Mouse (Mus musculus): ENCODE results near the gene Kif11. TPM values are rescaled to one million over a fixed set of nuclear protein-coding genes. Genes with fewer than 3 reads are reported as not detected.

Gene Kif11
- polyA plus RNA-seq, 1 experiment from 2014 or later: 48.6 TPM

DNA sequence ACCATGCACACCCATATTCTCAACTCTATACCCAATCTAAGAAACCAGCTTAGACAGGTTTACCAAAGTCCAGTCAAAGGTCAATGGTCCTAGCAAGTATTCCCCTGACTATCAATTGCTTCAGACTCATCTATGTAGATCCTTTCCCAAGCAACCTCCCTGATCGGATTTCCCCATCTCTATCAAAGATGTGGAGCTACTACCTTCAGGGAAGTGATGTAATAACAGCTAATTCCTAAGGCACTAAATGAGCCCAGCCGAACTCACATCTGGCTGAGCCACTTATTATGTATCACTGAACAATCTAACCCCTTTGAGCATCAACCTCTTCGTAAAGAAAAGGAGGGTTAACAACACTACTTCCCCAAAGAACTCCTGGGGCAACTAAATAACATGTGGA is 23.4 kb upstream of the Kif11 start:
- WGBS: 93% methylated on average over 3 of the region's 3 CpGs
- no peak overlapping the region for H3K4me3 ChIP-seq (replicated peaks)
- H3K9me3 ChIP-seq: no peaks in the 10 kb centered on the region
- no peak overlapping the region for H3K9ac ChIP-seq
- no peak overlapping the region for H3K4me2 ChIP-seq
- no peaks in the 10 kb centered on the region for H3K4me1 ChIP-seq
- ATAC-seq (ENCODE audit: insufficient read depth, low FRiP score, low read depth): no peak
- H3K36me3 ChIP-seq: peaks cover 9% of the 10 kb centered on the region; the same call in 1 of the 2 replicates
- H3K27ac ChIP-seq: no peak overlapping the region
- H3K27me3 ChIP-seq (replicated peaks): no peaks in the 10 kb centered on the region

DNA sequence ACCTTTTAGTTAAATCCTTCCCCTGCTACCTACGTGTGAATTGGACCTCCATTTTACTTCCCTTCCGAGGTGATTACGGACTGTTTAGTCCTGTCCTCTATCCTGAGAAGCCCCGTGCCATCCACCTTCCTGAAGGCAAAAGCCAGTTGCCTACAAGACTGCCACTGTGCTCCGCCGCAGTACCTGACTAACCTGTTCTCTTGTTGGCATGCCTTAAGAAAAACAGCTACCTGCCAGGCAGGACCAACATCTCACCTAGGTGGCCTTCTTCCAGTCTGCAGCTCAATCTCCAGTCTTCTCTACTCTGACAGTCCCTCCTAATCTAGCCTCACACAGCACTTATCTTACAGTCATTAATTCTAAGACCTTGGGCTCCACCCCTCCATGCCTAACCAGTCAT is 22.9 kb upstream of the Kif11 start:
- peaks cover 9% of the 10 kb centered on the region; the same call in 1 of the 2 replicates for H3K36me3 ChIP-seq
- no peaks in the 10 kb centered on the region for H3K9me3 ChIP-seq
- H3K4me1 ChIP-seq: no peaks in the 10 kb centered on the region
- WGBS: 88% methylated on average over 6 of the region's 6 CpGs
- no peak overlapping the region for H3K9ac ChIP-seq
- no peak for ATAC-seq (ENCODE audit: insufficient read depth, low FRiP score, low read depth)
- H3K27ac ChIP-seq: no peak overlapping the region
- no peaks in the 10 kb centered on the region for H3K27me3 ChIP-seq (replicated peaks)
- H3K4me3 ChIP-seq (replicated peaks): no peak overlapping the region
- H3K4me2 ChIP-seq: no peak overlapping the region

DNA sequence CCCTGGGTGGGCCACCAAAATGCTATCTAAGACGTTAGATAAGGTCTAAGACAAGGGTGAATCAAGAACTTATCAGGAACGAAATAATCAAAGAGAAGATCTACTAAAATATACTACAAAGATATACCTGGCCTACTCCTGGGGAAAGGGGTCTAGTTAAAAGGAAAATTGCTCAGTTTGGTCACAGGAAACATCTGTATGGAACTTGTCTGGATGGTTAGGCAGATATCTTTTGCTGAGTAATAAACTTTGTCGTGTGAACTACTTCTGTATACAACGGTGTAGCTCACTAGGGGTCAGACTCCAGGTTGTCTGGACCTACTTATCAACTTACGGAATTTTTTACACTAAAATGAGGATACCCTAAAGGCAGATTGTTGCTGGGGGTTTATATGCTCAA is 16.2 kb upstream of the Kif11 start:
- H3K9me3 ChIP-seq: no peaks in the 10 kb centered on the region
- ATAC-seq (ENCODE audit: insufficient read depth, low FRiP score, low read depth): no peak
- no peaks in the 10 kb centered on the region for H3K36me3 ChIP-seq
- H3K27ac ChIP-seq: no peak overlapping the region
- H3K4me2 ChIP-seq: no peak overlapping the region
- no peaks in the 10 kb centered on the region for H3K27me3 ChIP-seq (replicated peaks)
- no peaks in the 10 kb centered on the region for H3K4me1 ChIP-seq
- 45% methylated on average over 5 of the region's 5 CpGs for WGBS
- no peak overlapping the region for H3K4me3 ChIP-seq (replicated peaks)
- no peak overlapping the region for H3K9ac ChIP-seq

DNA sequence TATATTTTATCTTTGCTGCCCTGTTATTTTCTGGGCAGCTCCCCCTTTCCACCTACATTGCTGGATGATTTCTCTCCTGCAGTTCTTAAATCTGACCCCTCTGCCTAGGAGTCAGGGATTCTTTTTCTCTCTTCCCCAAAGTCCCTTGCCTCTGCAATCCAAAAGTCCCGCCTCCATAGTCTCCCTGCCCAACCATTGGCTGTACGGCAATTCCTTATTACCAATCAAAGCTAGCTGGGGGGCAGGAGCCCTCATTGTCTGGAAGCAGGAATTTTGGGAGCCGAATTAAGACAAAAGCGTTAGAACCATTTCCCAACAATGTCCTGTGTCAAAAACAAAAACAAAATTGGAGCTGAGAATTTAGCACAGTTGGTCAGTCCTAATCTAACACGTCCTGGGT is 13.7 kb upstream of the Kif11 start:
- Histone ChIP-seq H3K27me3 (replicated peaks) (no peaks in the 10 kb centered on the region), H3K9me3 (no peaks in the 10 kb centered on the region), H3K27ac (no peak overlapping the region), H3K4me1 (no peaks in the 10 kb centered on the region), H3K4me3 (replicated peaks) (no peak overlapping the region), H3K4me2 (no peak overlapping the region), H3K36me3 (no peaks in the 10 kb centered on the region), H3K9ac (no peak overlapping the region)
- ATAC-seq (ENCODE audit: insufficient read depth, low FRiP score, low read depth): no peak
- WGBS: 45% methylated on average over 5 of the region's 5 CpGs

DNA sequence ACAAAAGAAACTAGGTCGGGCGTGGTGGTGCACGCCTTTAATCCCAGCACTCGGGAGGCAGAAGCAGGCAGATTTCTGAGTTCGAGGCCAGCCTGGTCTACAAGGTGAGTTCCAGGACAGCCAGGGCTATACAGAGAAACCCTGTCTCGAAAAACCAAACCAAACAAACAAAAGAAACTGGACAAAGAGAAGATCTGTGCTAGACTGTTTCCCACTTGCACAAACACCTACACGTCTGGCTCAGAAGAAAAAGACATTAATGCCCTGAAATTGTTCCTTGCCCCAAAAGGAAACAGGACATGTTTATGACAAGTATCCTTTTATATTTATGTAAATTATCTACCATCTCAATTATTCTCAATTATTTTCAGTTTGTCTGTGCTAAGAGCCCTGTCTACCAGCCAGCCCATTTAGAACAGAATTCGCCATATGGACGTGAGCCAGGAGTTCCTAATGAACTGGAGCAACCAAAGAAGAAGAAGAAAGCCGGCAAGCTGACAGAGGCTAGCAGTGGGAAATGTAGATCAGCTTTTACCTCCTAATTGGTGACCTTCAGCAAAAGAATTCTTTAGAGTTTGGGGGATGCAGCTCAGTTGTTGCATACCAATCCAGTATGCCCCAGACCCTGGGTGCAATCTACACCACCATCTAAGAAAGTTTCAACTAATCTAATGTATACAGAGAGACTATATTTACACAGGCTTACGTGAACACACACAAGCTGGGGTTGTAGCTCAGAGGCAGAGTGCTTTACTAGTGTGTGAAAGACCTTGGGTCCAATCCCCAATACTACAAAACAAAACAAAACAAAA is 12.9 kb upstream of the Kif11 start:
- WGBS: 65% methylated on average over 11 of the region's 11 CpGs
- no peak overlapping the region for H3K9ac ChIP-seq
- H3K27me3 ChIP-seq (replicated peaks): no peaks in the 10 kb centered on the region
- no peak; the same call in 1 of the 2 replicates for ATAC-seq (ENCODE audit: insufficient read depth, low FRiP score, low read depth)
- no peak overlapping the region for H3K4me3 ChIP-seq (replicated peaks)
- H3K4me2 ChIP-seq: no peak overlapping the region
- H3K4me1 ChIP-seq: no peaks in the 10 kb centered on the region
- no peaks in the 10 kb centered on the region for H3K36me3 ChIP-seq
- no peaks in the 10 kb centered on the region for H3K9me3 ChIP-seq
- H3K27ac ChIP-seq: no peak overlapping the region

DNA sequence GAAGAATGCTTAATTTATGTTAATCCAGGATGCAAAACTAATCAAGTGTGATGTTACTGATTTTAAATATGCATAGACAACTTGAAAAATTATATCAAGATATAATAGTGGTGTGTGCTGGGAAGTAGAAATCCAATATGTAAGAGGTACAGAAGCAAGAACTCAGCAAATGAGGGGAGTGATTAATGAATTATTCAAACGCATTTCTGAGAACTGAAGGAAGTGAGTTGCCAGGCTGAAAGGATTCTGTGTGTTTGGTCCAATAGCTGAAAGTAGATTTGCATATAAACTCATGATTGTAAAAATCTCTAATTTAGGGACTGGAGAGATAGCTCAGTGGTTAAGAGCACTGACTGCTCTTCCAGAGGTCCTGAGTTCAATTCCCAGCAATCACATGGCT is 7.2 kb upstream of the Kif11 start:
- H3K27ac ChIP-seq: no peak overlapping the region
- H3K9ac ChIP-seq: no peak overlapping the region
- ATAC-seq (ENCODE audit: insufficient read depth, low FRiP score, low read depth): no peak
- WGBS: 63% methylated on average over 1 of the region's 1 CpGs
- no peak overlapping the region for H3K4me2 ChIP-seq
- no peaks in the 10 kb centered on the region for H3K4me1 ChIP-seq
- H3K27me3 ChIP-seq (replicated peaks): no peaks in the 10 kb centered on the region
- no peaks in the 10 kb centered on the region for H3K36me3 ChIP-seq
- H3K9me3 ChIP-seq: no peaks in the 10 kb centered on the region
- H3K4me3 ChIP-seq (replicated peaks): no peak overlapping the region

DNA sequence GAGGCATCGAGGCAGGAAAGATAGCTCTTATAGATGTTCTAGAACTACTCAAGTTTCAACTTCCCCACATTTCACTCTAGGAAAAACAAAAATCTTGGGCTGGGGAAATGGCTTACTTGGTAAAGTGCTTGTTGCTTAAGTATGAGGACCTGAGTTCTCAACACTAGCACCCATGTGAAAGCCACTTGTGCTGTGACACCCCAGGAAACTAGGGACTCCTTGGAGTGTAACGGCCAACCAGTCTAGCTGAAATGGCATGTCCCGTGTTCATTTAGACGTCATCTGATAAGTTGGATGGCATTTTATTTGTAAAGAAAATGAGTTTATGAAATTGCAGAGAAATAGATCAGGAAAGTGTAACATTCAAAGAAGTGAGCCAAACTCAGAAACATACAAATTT is 6.3 kb upstream of the Kif11 start:
- H3K9ac ChIP-seq: no peak overlapping the region
- H3K4me1 ChIP-seq: no peaks in the 10 kb centered on the region
- ATAC-seq (ENCODE audit: insufficient read depth, low FRiP score, low read depth): no peak
- no peak overlapping the region for H3K27ac ChIP-seq
- no peaks in the 10 kb centered on the region for H3K27me3 ChIP-seq (replicated peaks)
- no peaks in the 10 kb centered on the region for H3K36me3 ChIP-seq
- no peak overlapping the region for H3K4me3 ChIP-seq (replicated peaks)
- 83% methylated on average over 4 of the region's 4 CpGs for WGBS
- no peaks in the 10 kb centered on the region for H3K9me3 ChIP-seq
- no peak overlapping the region for H3K4me2 ChIP-seq

DNA sequence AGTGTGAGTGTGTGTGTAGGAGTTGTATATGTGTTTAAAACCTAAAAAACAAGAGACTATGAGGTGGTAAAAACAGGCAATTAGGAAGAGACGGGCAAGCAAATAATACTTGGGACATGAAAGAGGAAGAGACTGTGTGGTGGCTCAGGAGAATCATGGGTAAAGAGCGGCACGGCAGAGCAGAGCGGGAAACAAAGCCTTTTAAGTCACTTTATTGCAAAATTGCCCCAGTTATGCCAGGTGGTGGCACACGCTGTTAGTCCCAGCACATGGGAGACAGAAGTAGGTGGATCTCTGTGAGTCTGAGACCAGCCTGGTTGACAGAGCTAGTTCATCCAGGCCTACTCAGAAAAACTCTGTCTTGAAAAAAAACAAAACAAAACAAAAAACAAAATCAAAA is 5.8 kb upstream of the Kif11 start:
- H3K27ac ChIP-seq: no peak overlapping the region
- H3K4me2 ChIP-seq: no peak overlapping the region
- no peak overlapping the region for H3K9ac ChIP-seq
- no peak for ATAC-seq (ENCODE audit: insufficient read depth, low FRiP score, low read depth)
- no peaks in the 10 kb centered on the region for H3K9me3 ChIP-seq
- no peaks in the 10 kb centered on the region for H3K36me3 ChIP-seq
- no peaks in the 10 kb centered on the region for H3K4me1 ChIP-seq
- no peak overlapping the region for H3K4me3 ChIP-seq (replicated peaks)
- H3K27me3 ChIP-seq (replicated peaks): no peaks in the 10 kb centered on the region
- 84% methylated on average over 5 of the region's 5 CpGs for WGBS

DNA sequence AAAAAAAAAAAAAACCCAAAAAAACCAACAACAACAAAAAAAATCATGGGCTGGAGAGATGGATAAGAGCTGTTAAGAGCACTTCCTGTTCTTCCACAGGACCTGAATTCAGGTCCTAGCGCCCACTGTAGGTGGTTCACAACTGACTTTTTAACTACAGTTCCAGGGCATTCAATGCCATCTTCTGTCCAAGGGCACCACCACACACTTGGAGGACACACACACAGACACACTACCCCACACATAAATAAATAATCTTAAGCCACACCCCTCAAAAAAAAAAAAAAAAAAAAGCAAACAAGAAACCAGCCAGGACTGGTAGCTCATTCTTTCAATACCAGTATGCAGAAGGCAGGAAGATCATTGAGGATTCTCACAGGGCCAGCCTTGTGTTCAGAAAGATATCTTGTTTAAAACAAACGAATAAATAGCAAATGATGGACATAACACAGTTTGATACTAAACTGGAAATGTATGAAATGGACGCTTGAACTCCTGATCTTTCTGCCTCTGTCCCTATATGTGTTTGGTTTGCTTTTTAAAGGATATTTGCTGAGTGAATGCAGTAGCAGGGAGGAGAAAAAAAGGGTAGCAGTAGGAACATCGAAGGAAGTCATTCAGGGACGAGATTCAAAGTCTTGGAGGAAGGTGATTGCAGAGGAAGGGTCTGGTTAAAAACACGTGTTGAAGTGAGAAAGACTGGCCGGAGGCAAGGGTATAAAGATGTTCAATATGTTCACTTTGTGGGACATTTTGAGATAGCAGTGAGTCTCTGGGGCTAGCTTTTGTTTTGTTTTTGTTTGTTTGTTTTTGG is 1.1 kb upstream of the Kif11 start:
- H3K9ac ChIP-seq: peak overlapping the region; percentile 76
- peak overlapping the region; percentile 66 for H3K4me2 ChIP-seq
- ATAC-seq (ENCODE audit: insufficient read depth, low FRiP score, low read depth): no peak
- no peaks in the 10 kb centered on the region for H3K36me3 ChIP-seq
- no peaks in the 10 kb centered on the region for H3K9me3 ChIP-seq
- peak overlapping the region; percentile 98 for H3K27ac ChIP-seq
- peak overlapping the region; percentile 83 for H3K4me3 ChIP-seq (replicated peaks)
- H3K4me1 ChIP-seq: 0 out of 2 replicates have a peak, but pooled peaks cover 3% of the 10 kb centered on the region
- H3K27me3 ChIP-seq (replicated peaks): no peaks in the 10 kb centered on the region
- 20% methylated on average over 7 of the region's 7 CpGs for WGBS

DNA sequence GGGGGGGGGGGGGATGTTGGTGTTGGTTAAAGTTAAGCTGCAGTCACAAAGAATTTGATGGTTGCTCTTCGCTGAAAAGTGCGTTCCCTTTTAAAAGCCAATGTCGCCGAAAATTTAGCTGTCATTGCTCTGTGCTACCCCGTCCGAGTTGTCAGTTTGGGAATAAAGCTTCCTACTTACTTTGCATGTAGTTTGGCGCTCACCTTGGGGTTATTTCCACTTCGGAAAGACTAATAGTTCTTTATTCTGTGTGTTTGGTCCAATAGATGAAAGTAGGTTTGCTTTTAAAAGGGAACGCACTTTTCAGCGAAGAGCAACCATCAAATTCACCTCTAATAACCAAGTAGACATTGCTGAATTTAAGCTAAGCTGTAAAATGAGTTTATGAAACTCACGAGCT is 638 bp downstream of the Kif11 start:
- 0 out of 2 replicates have a peak, but pooled peaks cover 3% of the 10 kb centered on the region for H3K4me1 ChIP-seq
- H3K4me3 ChIP-seq (replicated peaks): peak overlapping the region; percentile 83
- no peaks in the 10 kb centered on the region for H3K27me3 ChIP-seq (replicated peaks)
- no peaks in the 10 kb centered on the region for H3K36me3 ChIP-seq
- peak overlapping the region; percentile 98; the same call in 1 of the 2 replicates for H3K27ac ChIP-seq
- H3K9ac ChIP-seq: peak overlapping the region; percentile 51; the same call in 1 of the 2 replicates
- under 1% methylated on average over 11 of the region's 11 CpGs for WGBS
- H3K9me3 ChIP-seq: no peaks in the 10 kb centered on the region
- ATAC-seq (ENCODE audit: insufficient read depth, low FRiP score, low read depth): no peak
- H3K4me2 ChIP-seq: peak overlapping the region; percentile 66

DNA sequence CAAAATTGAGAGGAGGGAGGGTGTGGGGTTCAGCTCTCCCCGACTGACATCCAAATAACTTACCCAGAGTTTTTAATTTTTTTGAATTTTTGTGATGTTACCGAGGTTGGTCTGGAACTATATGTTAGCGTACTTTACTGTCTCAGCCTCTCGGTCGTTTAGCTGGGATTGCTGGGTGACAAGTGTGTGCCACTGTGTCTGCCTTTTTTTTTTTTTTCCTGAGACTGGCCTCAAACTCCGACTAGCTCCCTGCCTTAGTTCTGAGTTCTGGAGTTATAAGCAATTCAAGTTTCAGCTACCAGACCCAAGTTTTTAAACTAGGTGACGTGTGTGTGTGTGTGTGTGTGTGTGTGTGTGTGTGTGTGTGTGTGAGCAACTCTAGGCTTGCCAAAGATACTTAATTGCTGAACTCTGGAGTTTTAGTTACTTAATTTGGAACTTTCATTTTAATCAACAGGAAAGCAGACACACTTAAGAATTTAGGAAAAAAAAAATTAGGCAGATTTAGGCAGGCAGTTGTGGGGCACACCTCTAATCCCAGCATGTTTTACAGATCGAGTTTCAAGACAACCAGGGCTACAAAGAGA is 1.3 kb downstream of the Kif11 start:
- ATAC-seq (ENCODE audit: insufficient read depth, low FRiP score, low read depth): no peak
- H3K4me1 ChIP-seq: 0 out of 2 replicates have a peak, but pooled peaks cover 3% of the 10 kb centered on the region
- WGBS: 11% methylated on average over 8 of the region's 8 CpGs

DNA sequence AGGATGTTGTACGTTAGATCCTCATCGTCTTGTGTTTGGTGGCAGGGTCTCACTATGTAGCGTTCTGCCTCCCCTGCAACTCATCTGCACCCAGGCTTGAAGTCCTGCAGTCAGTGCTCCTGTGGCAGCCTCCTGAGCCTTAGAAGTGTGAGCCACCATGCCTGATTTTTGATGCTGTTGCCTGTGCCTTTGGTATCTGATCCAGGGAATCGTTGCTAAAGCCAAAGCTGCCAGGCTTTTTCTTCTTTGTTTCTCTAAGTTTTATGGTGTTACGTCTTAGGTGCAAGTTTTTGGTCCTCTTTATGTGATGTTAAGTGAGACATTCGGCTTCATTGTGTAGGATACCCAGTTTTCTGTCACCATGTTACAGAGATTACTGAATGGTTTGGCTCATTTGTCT is 2.6 kb downstream of the Kif11 start:
- Histone ChIP-seq H3K9ac (no peak overlapping the region), H3K4me2 (no peak overlapping the region)
- ATAC-seq (ENCODE audit: insufficient read depth, low FRiP score, low read depth): no peak

More for the DNA sequence above, 1.3 kb downstream of the Kif11 start:
- Histone ChIP-seq H3K4me2 (peak overlapping the region; percentile 66), H3K9me3 (no peaks in the 10 kb centered on the region), H3K36me3 (no peaks in the 10 kb centered on the region), H3K9ac (no peak overlapping the region), H3K27me3 (replicated peaks) (no peaks in the 10 kb centered on the region), H3K4me3 (replicated peaks) (peak overlapping the region; percentile 83), H3K27ac (no peak overlapping the region)

More for the DNA sequence above, 2.6 kb downstream of the Kif11 start:
- Histone ChIP-seq H3K4me3 (replicated peaks) (no peak overlapping the region), H3K27ac (no peak overlapping the region), H3K4me1 (0 out of 2 replicates have a peak, but pooled peaks cover 3% of the 10 kb centered on the region), H3K36me3 (no peaks in the 10 kb centered on the region), H3K9me3 (no peaks in the 10 kb centered on the region), H3K27me3 (replicated peaks) (no peaks in the 10 kb centered on the region)
- WGBS: 81% methylated on average over 6 of the region's 6 CpGs
